Mouse (Mus musculus) forebrain, embryonic 15.5 days (tissue): ENCODE measurements around the gene Snd1. TPM values are rescaled to one million over a fixed set of nuclear protein-coding genes. Genes with fewer than 3 reads are reported as not detected.

ENCODE experiments used
- polyA plus RNA-seq: library from polyadenylated mRNA; unstranded; fragments of >200 nt; fragmentation: Nextera tagmentation; extraction: Ambion mirVana; gene quantifications from 2 replicates; pipeline ENCODE4 v1.2.1, GENCODE M21; 2015

The Snd1 gene
- polyA plus RNA-seq, 1 experiment from 2014 or later: 77.6 TPM

Other genes with a start within 250 kb of the Snd1 start
- 20.8 and 23.1 TPM in 2 replicates for gene Zfp800, start 77.1 kb upstream of the Snd1 start, polyA plus RNA-seq
- 414 and 439 TPM in 2 replicates for gene Arf5, start 51.6 kb upstream of the Snd1 start, polyA plus RNA-seq
- gene Fscn3, start 47.4 kb upstream of the Snd1 start, polyA plus RNA-seq: not detected in 2 replicates
- 14.6 and 15.9 TPM in 2 replicates for gene Gcc1, start 46.7 kb upstream of the Snd1 start, polyA plus RNA-seq
- gene Pax4, start 25.8 kb upstream of the Snd1 start, polyA plus RNA-seq: 0.19 and 0.24 TPM in 2 replicates